Mouse (Mus musculus) cerebellum, adult 11 months (tissue): ENCODE measurements at regions not wholly inside any gene's neighbourhood (a gene's known extent, or its start where the extent isn't known, plus 50 kb on each side); places are given as distances from the start of the nearest gene placed in this dataset.
A peak's percentile ranks its signal among the peaks of the same experiment; 100 is the strongest.

Experiments used
- DNase-seq: peaks from one replicate; pipeline ENCODE4 v3.0.0; 2022

DNA sequence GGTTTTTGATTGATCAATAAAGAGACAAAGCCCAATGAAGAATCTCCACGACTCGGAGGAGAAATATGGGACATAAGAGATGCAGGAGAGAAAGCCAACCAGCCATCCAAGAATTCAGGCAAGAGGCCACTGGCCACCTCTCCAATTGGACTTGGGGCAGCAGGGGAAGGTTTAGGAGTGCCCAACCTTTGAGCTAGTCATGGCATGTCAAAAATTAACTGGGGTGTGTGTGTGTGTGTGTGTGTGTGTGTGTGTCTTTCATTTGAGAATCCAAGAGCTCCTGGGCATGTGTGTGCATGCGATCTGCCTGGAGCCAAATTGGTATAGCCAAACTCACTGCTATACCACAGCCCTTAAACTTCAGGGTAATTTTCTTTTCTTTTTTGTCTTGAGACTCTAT, 51.6 kb upstream of the Cecr2 start:
- no peak for DNase-seq

DNA sequence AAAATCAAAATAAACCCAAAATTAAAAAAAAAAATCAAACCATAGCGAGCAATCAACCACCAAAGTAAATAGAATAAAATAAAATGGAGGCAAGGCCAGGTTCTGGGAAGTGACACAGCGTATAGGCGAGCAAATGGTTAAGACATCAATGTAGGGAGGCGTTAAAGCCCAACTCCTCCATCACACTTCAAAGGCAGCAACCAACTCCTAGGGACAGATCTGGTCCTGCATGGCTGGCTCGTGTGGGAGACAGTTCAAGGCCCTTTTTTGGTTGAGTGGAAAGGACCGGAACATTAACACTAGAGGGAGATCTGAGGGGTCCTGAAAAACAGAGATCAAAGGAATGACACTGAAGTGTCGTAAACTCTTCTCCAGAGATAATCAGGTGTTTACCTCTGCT, 53.8 kb upstream of the Cecr2 start:
- no peak for DNase-seq

- DNase-seq, result no peak
These were observed 56.3 kb upstream of the Cecr2 start for GRCm38 (mm10) chr6:120609858-120610257.

- DNase-seq, result no peak
These were observed 60.7 kb upstream of the Cecr2 start for GRCm38 (mm10) chr6:120605471-120605870.

- no peak for DNase-seq
These were observed 61.9 kb upstream of the Cecr2 start for GRCm38 (mm10) chr6:120604020-120604958.

GRCm38 (mm10) chr6:120603454-120603853, 62.7 kb upstream of the Cecr2 start:
- DNase-seq, result no peak

DNA sequence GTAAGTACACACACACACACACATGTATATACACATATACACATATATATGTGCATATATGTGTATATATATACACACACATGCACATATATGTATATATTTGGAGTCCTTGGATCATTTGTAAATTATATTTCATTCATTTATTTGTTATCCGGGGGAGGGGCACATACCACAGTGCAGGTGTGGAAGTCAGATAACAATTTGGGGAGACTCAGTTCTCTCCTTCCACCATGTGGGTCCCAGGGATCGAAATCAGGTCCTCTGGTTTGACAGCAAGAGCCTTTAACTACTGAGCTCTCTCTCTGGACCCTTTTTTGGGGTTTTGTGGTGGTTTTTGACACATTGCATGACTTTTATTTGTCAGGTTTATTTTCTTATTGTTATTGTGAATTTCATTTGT, 65.8 kb upstream of the Cecr2 start:
- no peak for DNase-seq

DNA sequence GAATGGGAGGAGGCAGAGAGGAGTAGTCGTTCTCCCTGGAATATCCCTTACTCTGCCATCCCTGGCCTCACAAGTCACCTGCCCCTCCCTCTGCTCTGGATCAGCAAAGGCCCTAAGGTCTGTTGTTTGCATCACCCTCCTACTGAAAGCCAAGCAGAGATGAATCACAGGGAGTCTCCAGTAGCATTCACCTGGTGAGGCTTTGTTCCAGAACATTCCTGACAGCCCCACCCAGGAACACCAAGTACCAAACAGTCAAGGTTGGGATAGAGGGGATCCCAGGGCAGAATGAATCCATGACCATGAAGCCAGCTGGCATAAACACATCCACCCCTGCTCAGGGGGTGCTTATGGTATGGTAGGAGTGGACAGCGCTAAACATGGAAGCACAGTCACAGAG, 67.4 kb upstream of the Hdhd5 start:
- DNase-seq, result no peak

DNA sequence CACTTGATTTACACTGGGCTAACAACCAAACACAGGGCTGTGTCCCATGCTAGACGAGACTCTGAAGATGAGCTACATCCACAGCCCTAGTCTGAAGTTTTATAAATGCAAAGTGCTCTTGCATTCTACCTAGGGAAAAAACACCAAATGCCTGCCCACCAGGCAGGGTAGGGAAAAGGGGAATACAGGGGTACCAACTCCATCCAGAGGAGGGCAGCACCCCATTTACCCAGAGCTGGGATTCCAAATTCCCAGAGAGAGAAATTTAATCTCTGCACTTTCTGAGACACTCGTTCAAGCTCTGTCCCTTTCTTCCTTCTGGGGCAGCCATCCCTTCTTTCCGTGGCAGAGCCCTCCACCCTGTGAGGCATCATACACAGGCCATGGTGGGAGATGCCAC, 66.8 kb upstream of the Hdhd5 start:
- DNase-seq, result no peak

DNA sequence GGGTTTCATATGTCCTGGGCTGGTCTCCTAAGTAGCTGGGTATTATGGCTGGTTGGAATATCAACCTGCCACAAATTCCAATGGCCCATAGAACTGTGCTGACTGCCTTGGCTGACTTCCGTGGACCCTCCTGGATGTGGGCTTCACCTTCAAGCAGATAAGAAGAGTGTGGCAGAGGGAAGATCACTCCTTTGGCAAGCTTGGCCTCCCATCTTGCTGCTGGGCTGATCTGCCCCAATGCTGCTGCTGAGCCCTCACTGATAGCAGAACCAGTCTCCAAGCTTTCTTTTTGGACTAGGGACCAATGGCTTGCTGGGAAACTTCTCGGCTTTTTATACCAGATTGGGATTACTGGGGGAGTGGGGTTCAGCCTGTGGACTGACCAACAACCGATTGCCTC, 65.6 kb upstream of the Hdhd5 start:
- DNase-seq, result no peak

DNA sequence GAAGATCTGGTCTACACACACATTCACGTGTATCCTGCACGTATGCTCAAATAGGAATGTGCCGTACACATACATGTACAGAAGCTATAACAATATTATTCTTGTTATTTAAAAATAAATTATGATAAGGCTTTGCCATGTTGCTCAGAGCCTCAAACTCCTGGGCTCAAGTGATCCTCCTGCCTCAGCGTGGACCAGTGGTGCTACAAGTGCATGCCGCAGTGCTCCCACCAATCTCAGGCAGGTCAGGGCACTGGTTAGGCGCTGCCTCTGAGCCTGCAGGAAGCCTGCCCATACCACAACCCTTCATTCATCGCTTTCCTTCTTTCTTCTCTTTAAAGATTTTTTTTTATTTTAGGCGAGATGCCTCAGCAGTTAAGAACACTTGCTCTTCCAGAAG, 63.3 kb upstream of the Hdhd5 start:
- DNase-seq, result no peak

- DNase-seq, result peak; percentile 27
These were observed 61.6 kb upstream of the Hdhd5 start for GRCm38 (mm10) chr6:120592705-120593104.

- no peak for DNase-seq
These were observed 61.0 kb upstream of the Hdhd5 start for GRCm38 (mm10) chr6:120592031-120592681.

DNA sequence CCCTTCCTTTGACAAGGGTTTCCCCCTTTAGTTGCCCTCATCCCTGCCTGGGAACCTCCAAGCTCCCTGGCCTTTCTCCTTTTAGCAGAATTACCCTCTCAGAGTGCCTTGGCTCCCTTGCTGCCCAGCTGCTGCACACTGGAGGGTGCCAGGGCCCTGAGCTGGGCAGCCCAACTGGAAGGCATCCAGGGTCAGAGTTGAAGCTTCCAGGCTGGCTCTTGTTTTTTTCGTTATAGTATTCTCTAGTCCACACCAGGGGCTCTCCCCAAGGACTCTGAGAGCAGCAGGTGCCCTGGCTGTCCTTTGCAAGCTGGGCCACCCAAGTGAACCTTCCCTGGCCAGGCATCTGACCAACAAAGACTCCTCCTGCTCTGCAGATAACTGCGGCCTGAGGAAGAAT, 59.1 kb upstream of the Hdhd5 start:
- DNase-seq, result no peak

DNA sequence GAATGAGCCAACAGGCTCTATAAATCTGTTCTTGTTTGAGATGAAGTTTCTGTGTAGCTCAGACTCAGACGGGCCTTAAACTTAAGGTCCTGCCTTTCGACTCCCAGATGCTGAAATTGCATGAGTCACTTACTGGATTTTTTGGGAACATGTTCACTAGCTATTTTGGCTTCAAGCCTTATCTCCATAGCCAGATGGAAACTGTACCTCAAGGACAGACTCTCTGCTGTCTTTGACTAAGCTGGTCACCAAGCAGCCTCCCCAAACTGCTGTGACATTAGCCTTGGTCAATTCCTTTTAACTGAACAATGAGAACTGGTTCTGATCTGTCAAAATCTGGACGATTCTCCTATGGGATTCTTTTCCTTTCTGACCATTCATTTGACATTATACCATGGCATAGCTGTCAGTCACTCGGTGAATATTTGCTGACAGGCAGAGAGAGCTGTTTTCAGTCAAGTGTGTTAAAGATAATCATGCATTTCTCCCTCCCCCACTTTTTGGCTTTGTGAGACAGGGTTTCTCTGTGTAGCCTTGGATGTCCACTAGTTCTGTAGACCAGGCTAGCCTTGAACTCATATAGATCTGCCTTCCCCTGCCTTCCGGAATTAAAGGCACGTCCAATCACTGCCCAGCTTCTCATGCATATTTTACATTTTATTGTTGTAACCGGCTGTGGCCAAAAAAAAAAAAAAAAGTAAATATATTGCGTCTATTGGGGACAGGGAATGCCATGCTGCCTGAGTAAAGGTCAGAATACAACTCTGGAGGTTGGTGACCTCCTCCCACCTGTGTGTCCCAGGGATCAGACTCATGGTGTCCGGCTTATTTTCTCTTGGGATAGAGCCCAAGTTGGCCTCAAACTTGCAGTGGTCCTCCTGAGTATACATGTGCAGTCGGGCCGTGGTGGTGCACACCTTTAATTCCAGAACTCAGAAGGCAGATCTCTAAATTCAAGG, 57.9 kb upstream of the Hdhd5 start:
- DNase-seq, result no peak

DNA sequence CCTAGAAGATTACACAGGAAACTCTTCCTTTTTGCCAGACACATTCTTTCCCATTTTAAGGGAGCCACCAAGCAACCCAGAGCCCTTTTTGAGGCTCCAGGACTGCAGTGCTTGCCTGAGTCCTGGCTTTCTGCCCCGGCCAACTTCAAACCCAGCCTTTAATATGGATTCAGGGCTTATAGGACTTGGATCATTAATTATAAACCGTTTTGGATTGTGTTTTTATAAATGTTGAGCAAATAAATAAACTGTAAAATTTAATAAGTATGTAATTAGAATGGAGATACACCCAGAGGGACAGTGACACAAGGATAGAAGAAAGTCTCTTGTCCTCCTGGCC, 54.8 kb upstream of the Hdhd5 start:
- no peak for DNase-seq

DNA sequence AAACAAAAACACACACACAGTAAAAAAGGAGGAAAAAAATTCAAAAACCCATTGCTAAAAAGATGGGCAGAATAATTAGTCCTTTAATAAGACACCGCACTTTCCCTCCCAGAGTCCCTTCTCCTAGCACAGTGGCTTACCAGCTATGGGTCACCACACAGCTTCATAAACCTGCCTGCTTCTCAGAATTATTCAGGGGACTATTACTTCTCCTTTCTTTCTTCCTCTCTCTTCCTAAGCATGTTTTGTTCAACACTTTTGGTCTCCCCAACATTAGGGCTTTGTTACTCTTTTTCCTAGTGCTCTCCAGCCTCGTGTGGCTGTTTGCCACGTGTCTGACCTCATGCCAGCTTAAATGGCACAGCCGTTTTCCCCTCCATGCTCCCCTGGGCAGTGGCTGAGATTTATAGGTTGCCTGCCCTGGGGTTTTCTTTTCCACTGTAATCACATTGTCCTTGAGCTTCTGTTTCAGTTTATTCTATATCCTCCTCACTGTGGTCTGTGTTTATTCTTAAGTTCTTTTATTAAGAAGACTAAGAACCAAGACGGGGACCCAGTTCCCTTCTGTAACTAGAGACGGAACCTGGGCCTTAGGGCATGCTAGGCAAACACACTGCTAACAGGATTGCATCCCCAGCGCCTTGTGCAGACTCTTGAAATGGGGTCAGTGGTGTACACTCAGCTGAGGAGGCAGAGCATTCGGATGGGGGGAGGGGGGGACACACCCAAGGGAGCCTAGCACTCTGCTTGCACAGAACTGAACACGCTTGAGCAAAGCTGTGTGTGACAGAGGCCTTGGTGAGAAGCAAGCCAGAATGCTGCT, 54.2 kb upstream of the Hdhd5 start:
- DNase-seq, result no peak

DNA sequence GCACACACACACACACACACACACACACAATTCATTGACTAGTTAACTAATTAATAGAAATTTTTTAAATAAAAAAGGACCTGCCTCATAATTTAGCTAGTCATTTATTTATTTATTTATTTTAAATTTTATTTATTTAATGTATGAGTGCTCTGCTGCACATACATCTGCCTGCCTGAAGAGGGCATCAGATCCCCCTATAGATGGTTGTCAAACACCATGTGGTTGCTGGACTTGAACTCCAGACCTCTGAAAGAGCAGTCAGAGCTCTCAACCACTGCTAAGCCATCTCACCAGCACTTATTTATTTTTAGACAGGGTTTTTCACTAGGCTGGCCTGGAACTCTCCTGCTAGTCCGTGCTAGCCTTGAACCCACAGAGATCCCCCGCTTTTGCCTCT, 50.6 kb upstream of the Hdhd5 start:
- no peak for DNase-seq
